Mouse (Mus musculus) ZHBTc4 (cell line): Measurements from ENCODE around the gene Acvr2a.
A peak's percentile ranks its signal among the peaks of the same experiment; 100 is the strongest.

ENCODE experiments used
- DNase-seq: peaks from one replicate; pipeline ENCODE4 v3.0.0-alpha.2; 2011; ENCODE audit warnings: low read depth, low spot score

The Acvr2a gene

DNA sequence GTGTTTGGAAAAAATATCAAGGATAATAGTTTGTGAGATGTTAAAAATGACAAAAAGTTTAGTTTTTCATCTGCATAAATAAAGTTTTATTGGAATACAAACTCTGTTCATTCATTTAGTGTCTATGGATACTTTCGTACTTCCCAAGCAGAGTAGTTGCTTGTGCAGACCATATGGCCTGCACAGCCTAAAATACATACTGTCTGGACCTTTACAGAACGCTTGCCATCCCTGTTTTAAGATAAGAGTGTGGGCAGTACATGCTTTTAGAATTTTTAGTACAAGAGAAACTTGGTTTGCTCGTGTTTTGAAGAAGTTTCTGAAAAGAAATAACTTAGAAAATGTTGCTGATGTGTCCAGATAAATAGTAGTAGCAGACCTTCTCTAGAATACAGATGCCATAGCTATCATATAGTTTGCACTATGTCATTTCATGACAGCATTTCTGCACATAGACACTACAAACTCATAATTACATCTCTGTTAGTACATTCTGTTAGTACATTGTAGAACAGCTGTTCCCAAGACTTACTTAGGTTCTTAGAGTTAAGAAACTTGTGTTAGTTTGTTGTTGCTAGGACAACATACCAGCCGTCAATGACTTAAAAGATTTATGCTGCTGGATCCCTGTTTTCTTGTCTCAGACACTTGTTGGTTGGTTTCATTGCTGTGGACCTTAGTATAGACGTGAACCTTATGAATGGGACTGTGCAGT lies 54.4 kb downstream of the Acvr2a start:
- DNase-seq = no peak

DNA sequence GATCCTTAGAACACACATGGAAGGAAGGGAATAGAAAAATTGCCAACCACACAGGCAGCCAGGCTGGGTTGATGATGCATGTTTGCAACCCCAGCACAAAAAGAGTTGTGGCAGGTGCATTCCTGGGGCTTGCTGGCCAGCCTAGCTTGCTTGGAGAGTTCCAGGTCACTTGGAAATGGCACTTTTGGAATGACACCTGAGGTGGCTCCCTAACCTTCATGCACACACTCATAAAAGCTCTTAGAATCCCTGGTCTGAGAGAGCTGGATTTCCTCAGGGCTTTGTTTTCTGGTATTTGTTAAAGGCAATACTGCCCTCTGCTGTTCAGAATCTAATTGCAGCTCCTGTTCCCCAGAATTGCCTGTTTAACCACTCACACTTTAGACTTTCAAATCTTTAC lies 72.0 kb downstream of the Acvr2a start:
- peak; percentile 64 for DNase-seq

DNA sequence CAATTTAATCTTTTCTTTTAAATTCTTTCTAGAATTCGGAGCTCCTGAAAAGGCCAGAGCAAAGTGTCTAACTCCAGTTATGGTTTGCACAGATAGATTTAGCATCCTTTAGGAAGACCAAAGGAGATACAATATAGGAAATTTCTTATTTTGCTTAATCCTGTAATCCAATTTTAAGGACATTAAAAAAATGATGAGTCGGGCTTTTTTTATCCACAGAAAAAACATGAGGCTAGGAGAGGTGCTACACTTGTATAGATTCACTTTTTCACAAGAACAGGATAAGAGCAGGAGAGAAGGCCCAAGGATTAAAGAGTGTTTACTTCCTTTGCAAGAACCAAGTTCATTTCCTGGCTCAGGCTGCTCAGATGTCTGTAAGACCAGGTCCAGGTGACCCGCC lies 81.3 kb downstream of the Acvr2a start:
- no peak for DNase-seq

DNA sequence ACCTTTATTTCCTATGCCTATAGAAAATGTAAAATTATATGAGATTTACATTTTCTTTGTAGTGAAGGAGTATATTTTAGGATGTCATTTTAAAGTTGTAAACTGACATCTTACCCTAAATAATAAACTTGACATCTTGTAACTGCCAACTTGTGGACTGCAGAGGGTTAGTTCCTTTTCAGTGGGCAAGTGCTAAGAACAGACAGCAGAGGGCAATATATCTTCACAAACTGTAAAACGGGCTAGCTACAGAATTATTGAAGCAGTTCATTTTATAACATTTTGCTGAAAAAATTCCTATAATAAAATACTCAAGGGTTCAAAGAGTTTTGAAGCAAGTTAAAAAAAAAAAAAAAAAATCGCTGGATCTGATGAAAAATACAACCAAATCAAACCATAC lies 95.0 kb downstream of the Acvr2a start:
- peak; percentile 12 for DNase-seq

DNA sequence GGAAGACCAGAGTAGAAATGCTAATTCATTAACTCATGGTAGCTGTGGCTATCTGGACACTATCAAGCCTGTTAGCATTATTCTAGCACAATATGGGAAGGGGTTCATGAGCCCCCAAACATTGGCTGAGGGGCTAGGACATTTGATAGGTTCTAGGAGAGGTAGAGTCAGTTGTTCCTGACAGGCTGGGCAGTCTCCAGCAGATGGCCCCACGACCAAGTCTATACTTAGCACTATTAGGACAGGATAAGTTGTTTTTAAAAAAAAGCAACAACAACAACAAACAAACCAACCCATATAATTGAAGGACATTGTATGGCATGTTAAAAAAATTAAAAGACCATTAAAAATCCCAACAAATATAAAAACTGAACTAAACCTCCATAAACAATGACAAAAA lies 100.3 kb downstream of the Acvr2a start:
- DNase-seq = no peak

DNA sequence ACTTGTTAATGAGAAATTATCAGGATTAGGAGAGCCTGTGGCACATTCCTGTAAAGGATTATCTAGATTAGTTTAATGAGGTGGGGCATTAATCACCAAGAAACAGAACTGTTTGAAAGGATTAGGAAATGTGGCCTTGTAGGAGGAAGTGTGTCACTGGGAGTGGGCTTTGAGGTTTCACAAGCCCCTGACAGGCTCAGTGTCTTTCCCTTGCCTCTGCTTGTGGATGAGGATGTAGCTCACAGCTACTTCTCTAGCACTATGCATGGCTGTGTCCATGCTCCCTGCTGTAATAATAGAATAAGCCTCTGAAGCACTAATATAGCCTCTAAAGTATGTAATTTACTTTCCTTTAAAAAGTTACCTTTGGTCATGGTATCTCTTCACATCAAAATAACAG lies 101.9 kb downstream of the Acvr2a start:
- DNase-seq = no peak

DNA sequence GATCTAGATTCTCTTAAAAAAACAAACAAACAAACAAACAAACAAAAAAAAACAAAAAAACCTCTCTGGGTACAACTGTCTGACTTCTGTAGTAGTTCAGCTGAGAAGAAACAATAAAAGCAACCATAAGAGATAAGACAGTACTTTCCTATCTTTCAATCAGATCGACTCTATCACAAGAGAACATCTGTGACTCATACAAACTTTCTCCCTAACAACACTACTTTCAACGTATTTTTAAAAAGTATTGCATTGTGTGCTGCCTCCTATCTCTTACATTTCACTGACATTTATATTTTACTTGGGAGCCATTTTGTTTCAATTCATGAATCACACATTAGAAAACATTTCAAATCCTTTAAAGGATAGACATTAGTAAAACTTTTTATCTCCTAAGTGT lies 121.1 kb downstream of the Acvr2a start:
- DNase-seq = no peak

DNA sequence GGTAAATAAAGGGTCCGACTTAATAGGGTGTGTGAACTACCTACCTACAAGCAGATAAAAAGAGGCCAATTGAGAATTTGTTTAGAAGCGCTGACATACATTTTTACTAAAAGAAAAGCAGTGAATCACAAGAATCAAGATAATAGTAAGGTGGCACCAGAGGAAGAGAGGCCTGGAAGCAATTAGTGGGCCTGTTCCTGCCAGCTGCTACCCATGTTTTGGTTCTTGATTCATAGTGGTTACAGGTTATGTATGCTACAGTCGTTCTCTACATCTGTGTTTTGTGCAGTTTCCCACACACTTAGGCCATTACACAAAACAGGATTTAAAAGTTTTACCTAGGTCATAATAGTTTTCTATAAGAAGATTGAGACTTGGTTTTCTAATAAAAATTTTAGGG lies 133.9 kb downstream of the Acvr2a start:
- no peak for DNase-seq

DNA sequence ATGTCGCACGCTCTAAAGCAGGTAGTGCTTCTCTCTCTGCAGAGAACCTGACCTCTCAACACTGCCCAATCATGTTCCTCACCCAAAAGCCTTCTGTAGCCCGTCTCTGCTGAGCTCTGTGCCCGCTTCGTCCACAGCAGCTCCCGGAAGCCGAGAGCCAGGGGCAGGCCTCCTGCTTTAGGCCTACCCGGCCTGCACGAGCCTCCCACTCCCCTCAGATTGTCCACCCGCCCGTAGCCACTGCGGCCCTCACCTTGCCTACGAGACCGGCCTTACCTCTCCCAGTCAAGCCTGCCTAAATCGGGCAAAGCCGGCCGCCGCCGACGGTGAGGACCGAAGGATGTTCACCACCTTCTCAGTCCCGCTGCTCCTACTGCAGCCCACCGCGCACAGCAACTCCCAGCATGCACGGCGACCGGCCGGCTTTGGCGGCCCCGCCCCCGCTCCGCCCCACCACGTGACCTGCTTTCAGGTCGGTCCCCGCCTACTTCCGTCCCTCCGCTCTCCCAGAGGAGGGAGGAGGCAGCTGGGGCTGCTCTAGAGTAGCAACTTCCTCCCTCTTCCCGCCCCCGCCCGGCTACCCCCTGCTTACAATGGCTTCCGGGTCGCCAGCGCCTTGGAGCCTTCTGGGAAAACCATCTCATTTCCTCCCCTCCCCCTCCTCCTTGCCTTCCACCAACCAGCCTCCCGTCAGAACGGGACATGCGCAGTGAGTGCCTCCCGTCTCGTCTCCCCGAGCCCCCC lies 135.1 kb downstream of the Acvr2a start, which contains the start of gene Mbd5:
Mbd5 (plus strand) TSS at position 668 of the 744 bp plus-strand sequence.
- peak; percentile 100 for DNase-seq

DNA sequence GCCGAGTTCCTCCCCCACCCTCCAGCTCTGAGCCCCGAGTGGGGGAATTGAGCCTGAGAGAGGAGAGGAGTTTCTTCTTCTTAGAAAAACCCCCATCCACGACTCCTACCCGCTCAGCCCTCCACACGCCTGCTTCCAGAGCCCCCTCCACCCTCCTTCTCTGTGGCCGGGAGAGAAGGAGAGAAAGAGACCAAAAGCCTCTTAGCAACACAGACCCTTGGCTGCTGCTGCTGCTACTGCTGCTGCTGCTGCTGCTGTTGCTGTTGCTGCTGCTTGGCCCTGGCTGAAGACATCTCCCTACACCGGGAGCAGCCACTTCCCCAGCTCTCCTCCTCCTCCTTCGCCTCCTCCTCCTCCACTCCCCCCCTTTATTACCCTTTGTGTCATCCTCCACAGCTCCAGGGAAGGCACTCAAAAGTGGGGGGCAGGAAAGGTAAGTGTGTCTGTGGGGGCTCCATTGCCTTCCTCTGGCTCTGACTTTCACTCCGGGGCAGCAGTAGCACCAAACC lies 135.9 kb downstream of the Acvr2a start:
- DNase-seq = peak; percentile 75

DNA sequence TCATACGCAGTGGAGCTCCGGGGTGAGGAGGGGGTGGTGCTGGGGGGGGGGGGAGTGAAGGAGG lies 136.2 kb downstream of the Acvr2a start, which contains the start of gene Orc4:
Orc4 (minus strand) TSS at position 26 of the 64 bp plus-strand sequence.
- DNase-seq = no peak

DNA sequence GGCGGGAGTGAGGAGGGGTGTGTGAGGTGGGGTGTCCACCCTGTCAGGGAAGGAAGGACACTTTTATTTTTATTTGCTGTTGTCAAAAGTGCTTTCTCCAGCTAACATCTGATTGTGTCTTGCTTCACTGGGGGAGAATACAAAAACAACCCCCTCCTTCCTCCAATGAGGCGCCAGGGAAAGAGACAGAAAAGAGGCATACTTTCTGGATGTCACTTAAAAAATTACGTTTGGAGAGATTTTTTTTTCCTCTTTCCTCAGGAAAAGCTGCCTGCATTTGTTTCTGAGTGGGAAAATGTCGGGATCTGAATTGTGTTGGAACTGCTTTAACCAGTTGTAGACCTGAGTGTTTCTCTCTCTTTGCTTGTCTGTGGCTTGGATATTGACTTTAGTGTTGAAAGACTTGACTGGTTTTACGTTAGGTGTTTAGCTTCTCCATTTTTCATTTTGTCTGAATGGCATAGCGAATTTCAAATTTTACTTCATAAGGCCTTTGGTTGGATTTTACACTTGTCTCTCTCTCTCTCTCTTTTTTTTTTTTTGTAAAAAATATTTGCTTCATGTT lies 136.5 kb downstream of the Acvr2a start:
- no peak for DNase-seq
